Mouse (Mus musculus) bone marrow macrophage, adult 2 months (primary cell): ENCODE results near the gene Robo4.

Experiments
- CTCF ChIP-seq: IDR thresholded peaks from 2 replicates; pipeline ENCODE4 v1.5.1; 2012; ENCODE audit warnings: low read depth, mild to moderate bottlenecking, low read length, moderate library complexity
- POLR2A ChIP-seq: IDR thresholded peaks from 2 replicates; pipeline ENCODE4 v1.6.1; 2012; ENCODE audit warnings: mild to moderate bottlenecking, low read depth, low read length, borderline replicate concordance

GRCm38 (mm10) chr9:37418791-37419190 lies 17.1 kb downstream of the Robo4 start:
- TF ChIP-seq CTCF = no peak
- no peak for TF ChIP-seq POLR2A
